Mouse (Mus musculus) mesoderm, embryonic 11.5 days (tissue): ENCODE measurements around the gene Tril.

Experiments
- DNase-seq: peaks from one replicate; pipeline ENCODE4 v3.0.0-alpha.2; 2012; ENCODE audit warnings: low read depth, low spot score

Tril gene

DNA sequence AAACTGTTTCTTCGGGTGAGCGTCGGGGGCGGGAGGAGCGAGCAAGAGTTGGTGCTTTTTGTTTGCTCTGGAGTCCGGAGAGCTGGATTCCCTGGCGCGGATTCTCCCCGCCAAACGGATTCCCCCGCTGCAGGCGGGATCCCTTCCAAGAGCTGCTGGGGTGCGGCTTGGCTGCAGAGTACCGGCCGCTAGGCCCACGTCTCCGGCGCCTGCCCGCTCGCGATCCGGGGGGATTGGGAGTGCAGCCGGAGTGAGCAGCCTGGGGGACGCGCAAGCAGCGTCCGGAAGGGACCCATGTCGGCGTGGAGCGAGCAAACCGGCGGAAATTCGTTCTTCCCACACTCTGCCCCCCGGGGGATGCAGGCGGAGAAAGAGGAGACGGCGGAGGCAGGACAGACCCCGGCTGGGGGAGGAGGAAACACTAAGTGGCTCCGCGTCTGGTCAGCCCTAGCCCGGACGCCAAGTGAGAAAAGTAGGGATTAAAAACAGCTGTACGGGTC is at the start of gene Tril:
Tril (minus strand) TSS at position 345 of the 500 bp plus-strand sequence.
- DNase-seq = peak; percentile 78

DNA sequence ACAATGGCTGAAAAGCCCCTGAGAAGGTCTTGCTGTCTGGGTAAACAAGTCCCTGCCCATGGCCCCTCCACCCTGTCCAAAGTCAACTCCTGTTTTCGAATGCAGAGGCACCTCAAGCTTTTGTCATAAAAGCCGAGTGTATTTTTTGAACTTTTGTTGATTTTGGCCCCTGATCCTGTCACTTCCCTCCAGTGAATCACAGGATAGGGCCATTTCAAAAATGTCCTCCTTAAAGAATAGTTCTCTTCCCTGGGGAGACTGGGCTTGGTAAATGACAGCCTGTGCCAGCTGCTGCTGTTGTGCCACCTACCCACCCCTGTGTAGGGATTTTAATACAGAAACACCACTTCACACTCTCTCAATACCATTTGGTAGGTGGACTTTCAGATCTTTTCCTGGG is 42.4 kb upstream of the Tril start:
- no peak for DNase-seq

DNA sequence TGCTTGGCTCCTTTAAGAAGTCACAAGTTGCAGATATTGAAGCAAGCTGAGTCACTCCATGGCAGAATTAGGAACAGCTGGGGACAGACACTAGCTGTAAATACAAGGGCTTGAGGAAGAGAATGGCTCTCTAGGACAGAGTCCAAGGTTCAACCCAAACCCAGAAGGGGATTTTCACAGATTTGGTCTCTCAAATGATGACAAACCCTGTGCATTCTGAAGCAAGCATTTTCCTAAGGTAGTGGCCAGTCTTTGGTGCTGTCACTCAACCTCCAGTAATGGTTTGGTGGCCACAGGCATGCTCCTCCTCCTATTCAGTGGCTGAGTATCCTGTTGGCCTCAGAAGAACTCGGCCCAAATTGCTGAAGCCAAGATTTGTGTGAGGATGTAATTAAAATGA is 38.5 kb upstream of the Tril start:
- no peak for DNase-seq

DNA sequence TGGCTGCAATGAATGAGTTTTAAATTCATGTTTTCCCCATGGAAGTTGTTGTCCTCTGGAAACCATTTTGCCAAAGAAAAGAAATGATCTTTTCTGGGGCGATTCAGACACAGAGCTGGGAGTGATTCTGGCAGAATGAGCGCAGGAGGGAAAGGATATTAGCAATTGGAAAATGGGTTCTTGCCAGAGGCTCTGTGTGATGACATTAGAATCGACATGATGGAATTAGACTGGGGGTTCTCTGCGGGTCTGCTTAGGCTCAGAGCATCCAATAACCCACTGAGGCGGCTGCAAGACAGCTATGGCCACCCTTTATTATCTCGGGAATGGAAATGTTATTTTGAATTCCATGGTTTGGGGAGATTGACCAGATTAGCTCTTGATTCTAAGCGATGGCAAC is 37.2 kb upstream of the Tril start:
- DNase-seq = no peak

DNA sequence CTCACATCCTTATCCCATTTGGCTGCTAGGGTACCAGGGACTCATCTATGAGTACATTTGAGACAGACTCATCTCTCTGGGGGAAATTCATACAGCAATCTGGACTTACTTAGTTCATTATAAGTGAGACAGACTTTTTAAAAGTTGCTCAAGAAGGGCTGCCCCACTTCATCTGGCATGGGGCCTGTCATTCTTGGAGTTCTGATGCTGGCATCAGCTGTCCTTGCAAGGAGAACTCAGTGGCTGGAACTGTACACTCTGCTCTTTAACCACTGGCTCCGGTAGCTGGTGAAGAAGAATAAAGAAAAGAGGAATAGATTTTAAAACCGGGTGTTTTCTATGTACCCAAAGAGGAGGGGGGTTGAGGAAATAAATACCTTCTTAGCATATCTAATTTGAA is 36.1 kb upstream of the Tril start:
- DNase-seq = no peak

DNA sequence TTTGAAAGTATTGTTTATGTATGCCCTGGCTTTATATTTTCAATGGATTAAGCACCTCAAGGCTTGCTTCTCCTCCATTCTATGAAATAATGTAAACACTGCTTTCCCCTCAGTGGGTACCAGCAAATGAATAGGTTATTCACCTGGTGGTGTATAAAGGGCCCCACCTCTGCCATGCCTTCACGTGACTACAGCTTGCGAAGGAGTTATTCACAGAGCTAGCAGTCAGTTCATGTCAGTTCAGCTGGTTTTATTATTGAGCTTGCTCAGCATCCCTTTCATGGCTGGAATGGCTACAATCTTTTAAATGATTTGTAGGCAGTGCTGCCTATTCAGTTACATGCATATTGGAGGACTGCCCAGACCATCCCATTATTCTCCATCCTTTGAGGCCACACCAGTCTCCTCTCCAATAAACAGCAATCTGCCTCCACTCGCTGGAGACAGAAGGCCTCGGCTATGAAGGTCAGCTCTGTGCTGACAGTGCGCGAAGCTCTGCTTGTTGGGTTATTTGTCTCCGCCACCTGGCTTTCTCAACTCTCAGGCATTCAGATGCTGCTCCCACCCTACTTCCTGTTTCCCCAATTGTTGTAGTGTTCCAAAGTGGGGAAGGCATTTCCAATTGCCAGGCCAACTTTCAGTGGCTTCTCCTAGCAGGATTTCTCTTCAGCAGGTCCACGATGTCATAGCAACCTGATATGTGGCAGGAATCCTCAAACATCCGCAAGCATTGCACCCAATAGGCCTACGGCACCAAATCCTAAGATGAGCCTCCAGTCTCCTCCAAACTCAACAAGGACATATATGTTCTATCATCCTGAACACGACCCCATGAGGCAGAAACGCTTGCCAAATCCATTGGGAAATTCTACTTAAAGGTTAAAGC is 34.6 kb upstream of the Tril start:
- DNase-seq = no peak

DNA sequence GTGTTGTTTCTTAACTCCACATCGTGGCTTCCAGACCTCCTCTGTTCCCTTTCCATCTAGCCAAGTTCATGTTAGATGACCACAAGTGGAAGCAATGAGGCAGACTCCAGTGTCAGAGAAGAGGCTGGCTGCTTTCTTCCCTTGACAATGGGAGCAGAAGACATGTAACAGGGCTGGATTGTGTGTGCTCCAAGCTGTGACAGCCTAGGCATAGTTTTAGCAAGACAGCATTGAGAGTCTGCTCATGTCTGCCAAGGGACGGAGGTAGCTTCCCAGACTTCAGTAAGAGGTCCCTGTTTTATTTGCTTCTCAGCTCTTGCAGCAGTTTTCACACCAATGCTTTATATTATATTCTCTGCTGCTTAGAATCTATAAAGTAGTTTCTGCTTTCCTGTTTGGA is 33.6 kb upstream of the Tril start:
- no peak for DNase-seq

DNA sequence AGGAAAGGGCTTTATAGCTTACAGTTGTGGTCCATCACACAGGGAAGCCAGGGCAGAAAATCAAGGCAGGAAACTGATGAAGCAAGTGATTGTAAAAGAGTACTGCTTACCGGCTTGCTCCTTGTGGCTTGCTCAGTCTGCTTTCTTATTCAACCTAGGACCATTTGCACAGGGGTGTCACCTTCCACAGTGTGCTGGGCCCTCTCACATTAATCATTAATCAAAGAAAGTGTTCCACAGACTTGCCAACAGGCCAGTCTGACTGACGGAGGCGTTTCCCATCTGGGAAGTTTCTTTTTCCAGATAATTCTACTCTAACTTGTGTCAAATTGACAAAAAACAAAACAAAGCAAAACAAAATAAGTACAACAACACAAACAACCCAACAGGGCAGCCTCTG is 32.9 kb upstream of the Tril start:
- no peak for DNase-seq

DNA sequence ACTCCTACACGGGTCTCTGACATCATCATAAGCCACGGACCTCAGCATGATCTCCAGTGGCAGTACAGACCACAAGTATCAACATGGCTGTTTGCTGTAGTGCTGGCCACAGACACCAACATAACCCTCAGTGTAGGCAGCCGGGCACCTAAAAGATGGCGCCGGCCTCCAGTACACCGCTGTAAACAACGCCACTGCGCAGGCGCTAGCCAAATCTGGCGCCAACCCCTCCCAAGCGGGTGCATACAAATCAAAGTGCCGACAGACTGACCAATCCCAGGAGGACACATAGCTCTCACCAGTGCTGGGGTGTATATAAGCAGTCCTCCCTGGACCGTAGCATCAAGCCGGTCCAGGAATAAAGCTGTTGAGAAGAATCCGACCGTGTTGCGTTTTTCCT is 24.0 kb upstream of the Tril start:
- DNase-seq = no peak

DNA sequence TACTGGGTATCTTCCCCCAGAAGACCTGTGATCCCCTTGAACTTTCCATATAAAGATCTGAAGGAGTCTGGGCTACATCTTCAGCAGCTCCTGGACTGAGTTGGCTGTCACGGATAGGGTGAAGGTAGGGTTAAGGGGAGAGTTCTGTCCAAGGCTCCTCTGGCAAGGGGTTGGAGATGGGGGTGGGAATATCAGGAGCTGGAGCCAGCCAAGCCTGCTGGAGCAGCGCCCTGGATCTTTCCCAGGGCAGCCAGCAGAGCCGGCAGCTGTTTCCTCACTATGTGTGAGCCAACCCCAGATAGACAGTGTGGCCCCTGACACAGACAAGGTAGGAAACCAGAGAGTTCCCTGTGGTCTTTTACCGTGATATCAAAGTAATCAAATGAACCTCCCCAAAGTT is 4.6 kb upstream of the Tril start:
- no peak for DNase-seq

DNA sequence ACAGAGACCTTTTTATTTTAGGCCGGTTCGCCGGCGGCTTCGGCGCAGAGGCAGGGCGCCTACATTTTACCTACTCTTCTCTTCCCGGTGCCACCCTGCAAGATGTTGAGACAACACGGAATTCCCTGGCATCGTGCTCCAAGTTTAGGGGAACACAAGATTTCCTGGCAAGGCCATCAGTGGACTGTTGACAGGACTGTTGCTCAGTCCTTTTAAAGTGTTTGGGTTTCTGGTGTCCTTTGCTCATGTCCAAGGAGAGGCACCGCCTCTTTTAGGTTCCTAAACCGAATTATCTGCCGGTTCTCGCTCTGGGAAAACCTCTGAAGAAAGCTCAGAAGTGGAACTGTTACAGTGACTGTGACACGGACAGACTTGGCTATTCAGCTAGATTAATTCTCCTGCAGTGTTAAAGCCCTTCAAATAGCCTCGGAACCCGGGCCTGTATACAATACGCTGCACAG is 441 bp upstream of the Tril start:
- DNase-seq = peak; percentile 16

DNA sequence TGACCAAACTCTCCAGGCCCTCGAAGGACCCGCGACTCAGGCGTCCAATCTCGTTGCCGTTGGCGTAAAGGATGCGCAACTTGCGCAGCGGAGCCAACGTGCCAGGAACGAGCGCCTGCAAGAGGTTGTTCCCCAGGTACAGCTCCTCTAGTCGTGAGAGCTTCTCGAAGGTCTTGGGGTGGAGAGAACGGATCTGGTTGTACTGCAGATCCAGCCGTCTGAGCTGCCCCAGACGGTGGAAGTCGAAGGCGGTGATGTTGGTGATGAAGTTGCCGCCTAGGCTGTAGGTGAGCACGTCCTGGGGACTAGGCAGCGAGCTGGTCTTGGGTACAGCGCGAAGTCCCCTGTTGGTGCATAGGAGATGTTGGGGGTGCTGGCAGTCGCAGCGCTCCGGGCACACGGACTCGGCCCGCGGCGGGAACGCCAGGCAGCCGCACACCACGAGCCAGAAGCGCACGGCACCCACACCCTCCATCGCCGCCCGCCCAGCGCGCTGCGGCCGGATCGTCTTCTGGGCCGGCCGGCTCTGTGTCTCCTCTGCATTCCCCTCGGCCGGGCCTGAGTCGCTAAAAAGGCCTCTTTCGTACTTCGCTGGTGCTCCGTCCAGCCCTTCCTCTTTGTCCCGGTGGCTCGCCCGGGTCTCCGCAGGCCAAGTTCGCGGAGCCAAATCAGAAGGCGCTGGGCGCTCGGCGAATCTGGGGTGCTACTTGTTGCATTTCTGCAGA is 707 bp downstream of the Tril start:
- DNase-seq = peak; percentile 58

DNA sequence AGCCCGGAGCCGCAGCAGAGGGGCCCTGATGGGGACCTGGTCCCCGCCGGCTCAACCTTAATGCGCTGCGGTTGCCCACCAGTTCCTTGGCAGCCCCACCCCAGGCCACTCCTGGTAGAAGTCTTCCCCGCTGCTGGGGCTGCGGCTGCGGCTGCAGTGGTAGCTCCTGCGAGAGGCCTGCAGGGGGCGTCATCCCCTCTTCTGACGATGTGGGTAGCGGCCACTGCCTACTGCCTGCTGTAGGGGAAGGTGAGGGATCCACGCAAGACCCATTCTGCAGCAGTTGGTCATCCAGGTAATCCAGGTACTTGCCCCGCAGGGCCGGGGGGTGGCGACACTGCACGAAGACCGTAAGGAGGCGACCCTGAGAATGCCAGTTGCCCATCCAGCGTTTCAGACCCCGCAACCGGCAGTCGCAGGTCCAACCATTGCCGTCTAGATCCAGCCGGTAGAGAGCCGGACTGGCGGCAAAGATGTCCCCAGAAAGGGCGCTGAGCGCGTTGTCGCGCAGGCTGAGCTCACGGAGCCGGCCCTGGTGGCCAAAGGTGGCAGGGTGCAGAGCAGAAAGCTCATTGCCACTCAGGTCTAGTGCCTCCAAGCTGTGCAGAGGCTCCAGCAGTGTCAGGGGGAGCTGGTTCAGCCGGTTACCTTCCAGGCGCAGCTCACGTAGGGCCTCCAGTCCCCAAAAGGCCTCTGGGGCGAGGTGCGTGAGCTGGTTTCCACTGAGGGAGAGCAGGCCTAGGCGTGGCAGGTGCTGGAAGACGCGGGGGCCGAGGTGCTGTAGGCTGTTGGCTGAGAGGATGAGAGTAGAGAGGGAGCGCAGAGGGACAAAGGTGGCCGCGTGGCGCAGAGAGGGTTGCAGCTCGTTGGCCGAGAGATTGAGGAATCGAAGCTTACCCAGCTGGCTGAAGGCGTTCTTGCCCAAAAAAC is 1.6 kb downstream of the Tril start:
- DNase-seq = peak; percentile 59

DNA sequence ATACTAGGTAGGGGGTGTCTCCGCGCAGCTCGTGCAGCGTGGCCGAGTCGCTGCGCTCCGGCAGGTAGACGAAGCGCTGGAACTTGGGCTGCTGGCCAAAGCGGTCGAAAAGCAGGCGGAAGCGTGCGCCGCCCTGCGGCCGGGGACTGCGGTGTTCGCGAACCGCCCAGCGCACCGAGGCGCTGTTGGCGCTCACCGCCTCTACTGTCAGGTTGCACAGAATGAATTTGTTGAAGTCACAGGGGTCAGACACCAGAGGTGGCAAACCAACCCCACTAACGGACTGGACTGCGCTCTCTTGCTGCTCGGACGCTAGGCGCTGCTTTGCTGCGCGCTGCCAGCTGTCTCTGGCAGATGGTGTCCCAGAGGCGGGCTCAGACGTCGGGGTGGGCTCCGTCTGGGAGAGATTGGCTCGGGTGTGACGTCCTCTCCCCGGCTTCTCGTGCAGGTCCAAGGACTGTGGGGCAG is 2.3 kb downstream of the Tril start:
- DNase-seq = peak; percentile 71

DNA sequence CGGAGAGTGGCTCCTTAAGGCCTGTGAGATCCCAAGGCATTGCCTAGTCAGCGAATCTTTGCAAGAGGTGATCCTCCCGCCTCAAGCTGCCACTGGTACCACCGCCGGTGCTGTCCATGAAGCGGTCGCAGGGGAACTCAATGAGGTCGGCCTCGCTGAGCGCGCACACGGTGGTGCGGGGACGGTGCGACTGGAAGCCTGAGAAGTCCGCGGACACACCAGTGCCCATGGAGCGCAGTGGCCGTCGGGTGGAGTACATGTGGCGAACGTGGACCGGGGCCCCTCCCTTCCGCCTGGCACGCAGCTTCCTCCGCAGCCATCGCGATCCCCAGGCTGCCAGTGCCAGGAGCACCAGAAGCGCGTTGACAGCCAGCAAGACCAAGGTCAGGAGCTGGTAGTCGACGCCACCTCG is 2.9 kb downstream of the Tril start:
- no peak for DNase-seq

DNA sequence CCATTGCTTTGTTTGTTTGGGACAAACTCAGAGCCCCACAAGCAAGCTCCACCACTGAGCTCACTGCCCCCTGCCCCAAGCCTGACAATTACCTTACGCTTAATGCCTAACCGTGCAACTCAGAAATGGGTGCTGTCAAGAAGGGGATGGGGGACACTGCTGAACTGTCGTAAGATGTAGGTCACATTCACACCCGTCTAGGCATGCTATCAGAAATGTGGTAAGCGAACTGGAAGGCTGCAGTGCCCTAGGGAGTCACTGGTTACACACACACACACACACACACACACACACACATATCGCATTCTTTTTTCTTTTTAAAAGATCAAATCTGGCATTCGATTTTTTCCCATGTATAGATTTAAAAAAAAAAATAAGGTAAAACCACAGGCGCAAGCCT is 4.0 kb downstream of the Tril start:
- no peak for DNase-seq

DNA sequence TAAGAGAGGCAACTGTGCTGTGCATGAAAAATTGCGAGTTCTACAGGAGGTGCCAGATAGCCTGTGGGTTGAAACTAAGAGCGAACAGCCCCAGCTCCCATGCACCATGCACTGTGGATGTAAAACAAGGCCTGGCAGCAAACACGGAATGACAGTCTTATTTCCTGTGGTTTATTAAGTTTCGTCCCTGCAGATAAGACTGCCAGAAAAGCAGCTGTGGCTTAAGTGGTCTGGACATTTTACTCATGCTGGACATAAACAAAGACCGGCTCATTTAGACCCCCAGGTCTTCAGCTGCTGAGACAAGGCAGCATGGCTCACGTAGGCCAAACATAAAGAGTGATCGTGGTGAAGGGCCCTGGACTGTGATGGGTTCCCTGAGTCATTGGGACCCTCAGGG is 4.9 kb downstream of the Tril start:
- DNase-seq = no peak

DNA sequence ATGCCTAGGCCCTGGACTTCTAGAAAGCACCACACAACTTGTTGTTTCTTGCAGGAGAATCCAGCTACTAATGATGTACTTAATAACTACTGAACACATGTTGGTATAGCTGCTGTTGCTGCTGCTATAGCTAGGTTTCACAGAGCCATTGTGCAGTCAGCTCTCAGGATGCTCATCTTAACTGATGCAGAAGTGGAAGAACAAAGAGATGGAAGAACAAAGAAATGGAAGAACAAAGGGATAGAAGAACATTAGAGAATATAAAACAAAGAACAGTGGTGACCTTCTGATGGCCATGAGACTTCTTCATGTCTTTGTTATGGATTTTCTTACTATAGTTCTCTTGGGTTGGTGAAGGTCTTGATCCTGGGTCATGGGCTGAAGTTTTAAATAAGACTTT is 6.4 kb downstream of the Tril start:
- no peak for DNase-seq

DNA sequence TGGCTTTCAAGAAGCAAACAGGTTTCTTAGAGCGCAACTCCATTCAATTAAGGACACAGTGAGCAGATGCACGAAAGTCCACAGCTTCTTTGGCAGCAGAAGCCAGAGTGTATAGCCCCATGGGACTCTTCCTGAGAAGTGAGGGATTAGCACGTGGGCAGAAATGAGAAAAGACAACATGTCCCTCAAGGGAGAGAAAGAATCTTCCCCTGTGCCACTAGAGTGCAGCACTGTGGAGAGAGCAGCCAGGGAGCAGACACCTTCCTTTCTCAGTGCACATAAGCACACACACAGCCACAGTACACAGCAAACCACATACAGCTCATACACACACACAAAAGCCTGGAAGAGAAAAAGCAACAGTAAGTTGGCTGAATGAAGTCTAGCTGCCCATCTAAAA is 8.4 kb downstream of the Tril start:
- no peak for DNase-seq

DNA sequence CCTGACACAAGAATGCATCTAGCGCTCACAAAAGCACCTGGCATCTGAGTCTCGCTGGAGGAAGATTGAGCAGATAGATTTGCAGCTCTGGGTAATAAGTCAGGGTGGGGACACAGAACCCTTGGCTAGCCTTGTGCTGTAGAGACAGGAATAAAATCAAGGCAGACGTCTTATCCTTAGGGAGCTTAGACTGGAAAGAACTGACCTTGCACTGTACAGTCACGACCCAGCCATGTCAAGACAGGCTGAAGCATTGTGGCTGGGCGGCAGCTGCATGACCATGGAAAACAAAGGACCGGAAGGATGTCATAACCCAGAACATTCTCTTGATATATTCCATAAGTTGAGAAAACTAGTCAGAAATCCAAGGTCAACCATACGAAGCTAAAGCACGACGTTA is 11.8 kb downstream of the Tril start:
- no peak for DNase-seq

DNA sequence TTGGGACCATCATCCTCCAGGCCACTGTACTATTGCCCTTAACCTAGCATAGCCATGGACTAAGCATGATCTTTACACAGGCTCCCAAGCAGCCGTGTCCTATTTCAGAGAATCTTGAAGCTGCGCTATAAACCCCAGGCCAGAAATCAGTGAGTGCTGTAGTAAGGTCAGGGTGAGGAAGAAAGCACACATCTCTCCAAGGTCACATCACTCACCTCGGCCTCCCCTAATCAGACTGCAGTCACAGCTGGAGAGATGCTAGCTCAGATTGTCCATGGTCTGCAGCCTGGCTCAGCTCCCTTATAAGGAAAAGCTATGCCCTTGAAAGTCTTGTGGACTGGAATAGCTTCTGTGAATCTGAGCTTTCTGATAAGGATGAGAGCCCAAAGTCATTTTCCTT is 13.4 kb downstream of the Tril start:
- no peak for DNase-seq

DNA sequence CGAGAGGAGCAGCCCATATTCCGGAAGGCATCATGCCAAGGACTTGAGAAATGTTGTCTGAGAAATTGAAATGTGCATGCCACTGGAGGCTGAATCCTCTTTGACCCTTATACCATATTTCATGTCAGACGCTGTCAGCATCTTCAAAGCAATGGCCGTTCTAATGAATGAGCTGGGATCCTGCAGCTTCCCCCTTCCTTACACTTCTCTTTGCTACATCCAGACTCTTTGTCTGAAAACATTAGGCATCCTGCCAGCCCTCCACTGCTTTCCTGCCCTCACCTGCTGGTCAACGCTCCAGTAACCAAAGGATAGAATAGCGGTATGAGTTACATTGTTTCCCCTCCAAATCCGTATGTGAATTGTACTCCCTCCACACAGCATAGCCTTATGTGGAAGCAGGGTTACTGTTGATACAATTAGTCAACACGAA is 14.0 kb downstream of the Tril start:
- peak; percentile 81 for DNase-seq
